ENCODE assay signal across 9 mouse cellular contexts in the genomic region with DNA sequence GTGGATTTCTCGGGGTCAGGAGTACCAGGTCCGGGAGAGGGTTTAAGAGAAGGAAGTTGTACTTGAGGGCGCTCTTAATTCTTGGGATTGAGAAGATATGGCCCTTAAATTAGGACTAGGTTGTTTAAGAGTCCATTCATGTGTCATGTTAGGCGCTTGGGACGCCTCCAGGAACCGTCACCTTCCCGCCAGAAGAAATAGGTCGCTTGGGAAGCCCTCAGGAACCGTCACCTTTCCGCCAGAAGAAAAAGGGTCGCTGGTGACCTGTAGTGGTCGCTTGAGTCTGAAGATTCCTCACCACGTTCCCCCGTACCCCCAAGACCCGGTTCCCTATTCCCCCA. TPM values are rescaled to one million over a fixed set of nuclear protein-coding genes. Genes with fewer than 3 reads are reported as not detected.
DNase-seq lines count a peak whose midpoint lies in the region; ATAC-seq and TF ChIP-seq lines count a peak whose summit lies in the region.
"Had no signal": no experiment of that assay in that cellular context is flagged by ENCODE, and none has a peak within 500 bp of the region (broad histone marks: within the 10 kb centered on the region; RNA-seq: fewer than 3 reads in every experiment).

No protein-coding gene starts in this region.

- TF ChIP-seq CTCF in E14TG2a.4 (conservative IDR thresholded peaks at IDR 0.05; ENCODE audit: low read length): no peak
- TF ChIP-seq CTCF in hindbrain, postnatal 0 days (IDR thresholded peaks at IDR 0.05; ENCODE audit: low read depth): no peak

- no peaks in the 10 kb centered on the region for H3K27me3 ChIP-seq in E14TG2a.4 (ENCODE audit: insufficient read depth, low read length)
- H3K27me3 ChIP-seq in embryonic facial prominence, embryonic 13.5 days: no peaks in the 10 kb centered on the region
- H3K27me3 ChIP-seq in hindbrain, postnatal 0 days (ENCODE audit: insufficient read depth, low read length): no peaks in the 10 kb centered on the region

- peak overlapping the region; percentile 76 for H3K4me2 ChIP-seq in embryonic facial prominence, embryonic 13.5 days
- H3K4me2 ChIP-seq in hindbrain, postnatal 0 days (ENCODE audit: low read depth, low read length): peak overlapping the region; percentile 72

- peak overlapping the region; percentile 100 for H3K27ac ChIP-seq in embryonic facial prominence, embryonic 13.5 days
- H3K27ac ChIP-seq in hindbrain, postnatal 0 days: peak overlapping the region; percentile 99

- no peak for ATAC-seq in embryonic facial prominence, embryonic 13.5 days (ENCODE audit: insufficient number of reproducible peaks, insufficient read depth, low FRiP score, low TSS enrichment, low read depth)
- ATAC-seq in hindbrain, postnatal 0 days: no peak

- peaks cover 47% of the 10 kb centered on the region for H3K4me1 ChIP-seq in E14TG2a.4 (replicated peaks; ENCODE audit: low read depth, low read length)
- peaks cover 30% of the 10 kb centered on the region for H3K4me1 ChIP-seq in embryonic facial prominence, embryonic 13.5 days
- no peaks in the 10 kb centered on the region for H3K4me1 ChIP-seq in hindbrain, postnatal 0 days (ENCODE audit: insufficient read depth, low read length)

- WGBS in embryonic facial prominence, embryonic 13.5 days: 2% methylated on average over 15 of the region's 15 CpGs
- under 1% methylated on average over 15 of the region's 15 CpGs for WGBS in hindbrain, postnatal 0 days

- H3K9ac ChIP-seq in embryonic facial prominence, embryonic 13.5 days: peak overlapping the region; percentile 98
- peak overlapping the region; percentile 99 for H3K9ac ChIP-seq in hindbrain, postnatal 0 days (replicated peaks; ENCODE audit: low read length)

- peak overlapping the region; percentile 85 for H3K4me3 ChIP-seq in E14TG2a.4 (replicated peaks; ENCODE audit: low read length)
- H3K4me3 ChIP-seq in embryonic facial prominence, embryonic 13.5 days: peak overlapping the region; percentile 90
- H3K4me3 ChIP-seq in hindbrain, postnatal 0 days (ENCODE audit: low read length): peak overlapping the region; percentile 98

- H3K9me3 ChIP-seq in E14TG2a.4 (ENCODE audit: low read length): no peaks in the 10 kb centered on the region
- H3K9me3 ChIP-seq in embryonic facial prominence, embryonic 13.5 days: no peaks in the 10 kb centered on the region
- no peaks in the 10 kb centered on the region for H3K9me3 ChIP-seq in hindbrain, postnatal 0 days (ENCODE audit: low read length)

- peaks cover 15% of the 10 kb centered on the region for H3K36me3 ChIP-seq in E14TG2a.4 (ENCODE audit: insufficient read depth, low read length)
- H3K36me3 ChIP-seq in embryonic facial prominence, embryonic 13.5 days: peaks cover 4% of the 10 kb centered on the region
- H3K36me3 ChIP-seq in hindbrain, postnatal 0 days (ENCODE audit: insufficient read depth, low read length): no peaks in the 10 kb centered on the region; the same call in 1 of the 2 replicates

- DNase-seq in embryo, embryonic 10 days (ENCODE audit: low spot score): peak; percentile 25
- no peak for DNase-seq in embryo, embryonic 9.5 days (ENCODE audit: extremely low spot score)
- DNase-seq in hindbrain, postnatal 0 days (ENCODE audit: low spot score): peak; percentile 25
- DNase-seq in lung, postnatal 14 days: peak; percentile 4
- DNase-seq in thymus, postnatal 0 days (ENCODE audit: low spot score): peak; percentile 22
- DNase-seq in ovary, adult 18-20 months (ENCODE audit: low spot score): no peak

RNA-seq across cellular contexts. Expression of a gene that starts 0.5 kb away (rescaled TPM):
- 109 and 111 TPM in 2 replicates for polyA plus RNA-seq in embryonic facial prominence, embryonic 13.5 days (2015; fragmentation: Nextera tagmentation; extraction: Ambion mirVana)
- 38.1 and 41.3 TPM in 2 replicates for total RNA-seq in hindbrain, postnatal 0 days (2014; rRNA removed)
- polyA plus RNA-seq in hindbrain, postnatal 0 days (2015; fragmentation: Nextera tagmentation; extraction: Ambion mirVana): 68.2 and 73.3 TPM in 2 replicates
- polyA plus RNA-seq in thymus, postnatal 0 days (2015; fragmentation: Nextera tagmentation; extraction: Ambion mirVana): 50.5 and 53.4 TPM in 2 replicates

RNA-seq across cellular contexts. Expression of a gene that starts 1.5 kb away (rescaled TPM):
- polyA plus RNA-seq in embryonic facial prominence, embryonic 13.5 days (2015; fragmentation: Nextera tagmentation; extraction: Ambion mirVana): 180 and 199 TPM in 2 replicates
- 80.6 and 89.6 TPM in 2 replicates for total RNA-seq in hindbrain, postnatal 0 days (2014; rRNA removed)
- 149 and 152 TPM in 2 replicates for polyA plus RNA-seq in hindbrain, postnatal 0 days (2015; fragmentation: Nextera tagmentation; extraction: Ambion mirVana)
- 184 and 187 TPM in 2 replicates for polyA plus RNA-seq in thymus, postnatal 0 days (2015; fragmentation: Nextera tagmentation; extraction: Ambion mirVana)

RNA-seq across cellular contexts. Expression of a gene that starts 12.6 kb away (rescaled TPM):
- 49.7 and 53.3 TPM in 2 replicates for polyA plus RNA-seq in embryonic facial prominence, embryonic 13.5 days (2015; fragmentation: Nextera tagmentation; extraction: Ambion mirVana)
- 34.5 and 34.8 TPM in 2 replicates for total RNA-seq in hindbrain, postnatal 0 days (2014; rRNA removed)
- 29.4 and 29.7 TPM in 2 replicates for polyA plus RNA-seq in hindbrain, postnatal 0 days (2015; fragmentation: Nextera tagmentation; extraction: Ambion mirVana)
- 81.5 and 83.2 TPM in 2 replicates for polyA plus RNA-seq in thymus, postnatal 0 days (2015; fragmentation: Nextera tagmentation; extraction: Ambion mirVana)

RNA-seq across cellular contexts. Expression of a gene that starts 13.5 kb away (rescaled TPM):
- polyA plus RNA-seq in embryonic facial prominence, embryonic 13.5 days (2015; fragmentation: Nextera tagmentation; extraction: Ambion mirVana): 1.2 and 1.5 TPM in 2 replicates
- total RNA-seq in hindbrain, postnatal 0 days (2014; rRNA removed): 1.4 TPM in 1 of 2 replicates, not detected in the other
- 1.2 and 1.6 TPM in 2 replicates for polyA plus RNA-seq in hindbrain, postnatal 0 days (2015; fragmentation: Nextera tagmentation; extraction: Ambion mirVana)
- polyA plus RNA-seq in thymus, postnatal 0 days (2015; fragmentation: Nextera tagmentation; extraction: Ambion mirVana): 0.94 and 2.5 TPM in 2 replicates

RNA-seq across cellular contexts. Expression of a gene that starts 43.9 kb away (rescaled TPM):
- 19.9 and 22.3 TPM in 2 replicates for polyA plus RNA-seq in embryonic facial prominence, embryonic 13.5 days (2015; fragmentation: Nextera tagmentation; extraction: Ambion mirVana)
- 76.3 and 99.1 TPM in 2 replicates for total RNA-seq in hindbrain, postnatal 0 days (2014; rRNA removed)
- 289 and 314 TPM in 2 replicates for polyA plus RNA-seq in hindbrain, postnatal 0 days (2015; fragmentation: Nextera tagmentation; extraction: Ambion mirVana)
- polyA plus RNA-seq in thymus, postnatal 0 days (2015; fragmentation: Nextera tagmentation; extraction: Ambion mirVana): 2.6 and 4.0 TPM in 2 replicates
- total RNA-seq: gastrocnemius, adult 8-10 months had no signal

Comparison
In these comparisons a context has a peak if more than half of its experiments do, and no peak if none do; other contexts are left out.
1. DNase-seq: peak in embryo, embryonic 10 days (single experiment), hindbrain, postnatal 0 days (single experiment), lung, postnatal 14 days (single experiment) and thymus, postnatal 0 days (single experiment); none in embryo, embryonic 9.5 days (single experiment) and ovary, adult 18-20 months (single experiment).
2. Peak in every context shown above with its lines, with median percentiles within 50 percentile points of each other: H3K4me3 ChIP-seq.